Mouse (Mus musculus) ES-CJ7 (cell line): ENCODE results near the gene Cd300ld3.
"Not testable (repeated sequence)": the region's sequence is repeated elsewhere in the genome, so short reads cannot be mapped to it uniquely, and the experiment has no call there.

Experiments used
- DNase-seq: peaks from one replicate; pipeline ENCODE4 v3.0.0; 2011; ENCODE audit warnings: low read depth, low spot score

Gene Cd300ld3

GRCm38 (mm10) chr11:115052991-115053390 is 4.8 kb upstream of the Cd300ld3 start:
- DNase-seq = peak; percentile 35

- DNase-seq = peak; percentile 86
These were observed 4.0 kb upstream of the Cd300ld3 start for GRCm38 (mm10) chr11:115052206-115052605.

- no peak for DNase-seq
These were observed 1.2 kb upstream of the Cd300ld3 start for GRCm38 (mm10) chr11:115049282-115049895.

- DNase-seq = not testable (repeated sequence)
These were observed 10.5 kb downstream of the Cd300ld3 start, which contains the start of gene Cd300ld5 for GRCm38 (mm10) chr11:115037669-115038068. TSS of gene Cd300ld5 (minus strand) at chr11:115037769.

GRCm38 (mm10) chr11:115026912-115027311 is 21.3 kb downstream of the Cd300ld3 start, which contains the start of gene Cd300ld4:
TSS of gene Cd300ld4 (minus strand) at chr11:115027012.
- not testable (repeated sequence) for DNase-seq

GRCm38 (mm10) chr11:115016093-115016492 is 32.1 kb downstream of the Cd300ld3 start, which contains the start of gene Cd300ld2:
TSS of gene Cd300ld2 (minus strand) at chr11:115016193.
- DNase-seq = not testable (repeated sequence)

GRCm38 (mm10) chr11:115004070-115004469 is 44.1 kb downstream of the Cd300ld3 start:
- DNase-seq = no peak

GRCm38 (mm10) chr11:115001474-115002040 is 46.7 kb downstream of the Cd300ld3 start, which contains the start of gene Cd300c2:
TSS of gene Cd300c2 (minus strand) at chr11:115001880.
- no peak for DNase-seq
